Mouse (Mus musculus) natural killer cell, adult 2 months (primary cell): ENCODE measurements around the gene Aldob.
A peak's percentile ranks its signal among the peaks of the same experiment; 100 is the strongest.

Experiments
- DNase-seq, 2 experiments: peaks; one replicate each; pipeline ENCODE4 v3.0.0; 2022; ENCODE audit warnings: low spot score in 2 of 2

Gene Aldob

DNA sequence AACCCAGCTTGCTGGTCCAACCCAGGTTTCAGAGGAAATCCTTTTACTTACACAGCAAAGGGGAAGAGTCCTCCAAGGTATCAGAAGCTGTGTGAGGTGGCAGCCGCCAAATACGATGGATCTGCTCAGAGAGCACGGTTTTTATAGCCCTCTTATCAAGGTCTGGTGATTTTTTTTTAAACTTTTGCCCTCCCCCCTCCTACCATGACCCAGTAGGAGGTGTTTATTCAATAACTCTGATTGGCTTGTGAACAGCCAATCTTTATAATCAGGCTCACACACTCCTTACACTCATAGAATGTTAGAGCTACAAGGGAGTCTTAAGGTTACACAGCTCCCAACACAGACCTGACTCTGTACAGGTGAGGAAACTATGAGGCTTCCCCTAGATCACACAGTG lies at the start of gene Aldob:
TSS of gene Aldob (minus strand) at position 164 of the 400 bp plus-strand sequence.
- no peak for DNase-seq

DNA sequence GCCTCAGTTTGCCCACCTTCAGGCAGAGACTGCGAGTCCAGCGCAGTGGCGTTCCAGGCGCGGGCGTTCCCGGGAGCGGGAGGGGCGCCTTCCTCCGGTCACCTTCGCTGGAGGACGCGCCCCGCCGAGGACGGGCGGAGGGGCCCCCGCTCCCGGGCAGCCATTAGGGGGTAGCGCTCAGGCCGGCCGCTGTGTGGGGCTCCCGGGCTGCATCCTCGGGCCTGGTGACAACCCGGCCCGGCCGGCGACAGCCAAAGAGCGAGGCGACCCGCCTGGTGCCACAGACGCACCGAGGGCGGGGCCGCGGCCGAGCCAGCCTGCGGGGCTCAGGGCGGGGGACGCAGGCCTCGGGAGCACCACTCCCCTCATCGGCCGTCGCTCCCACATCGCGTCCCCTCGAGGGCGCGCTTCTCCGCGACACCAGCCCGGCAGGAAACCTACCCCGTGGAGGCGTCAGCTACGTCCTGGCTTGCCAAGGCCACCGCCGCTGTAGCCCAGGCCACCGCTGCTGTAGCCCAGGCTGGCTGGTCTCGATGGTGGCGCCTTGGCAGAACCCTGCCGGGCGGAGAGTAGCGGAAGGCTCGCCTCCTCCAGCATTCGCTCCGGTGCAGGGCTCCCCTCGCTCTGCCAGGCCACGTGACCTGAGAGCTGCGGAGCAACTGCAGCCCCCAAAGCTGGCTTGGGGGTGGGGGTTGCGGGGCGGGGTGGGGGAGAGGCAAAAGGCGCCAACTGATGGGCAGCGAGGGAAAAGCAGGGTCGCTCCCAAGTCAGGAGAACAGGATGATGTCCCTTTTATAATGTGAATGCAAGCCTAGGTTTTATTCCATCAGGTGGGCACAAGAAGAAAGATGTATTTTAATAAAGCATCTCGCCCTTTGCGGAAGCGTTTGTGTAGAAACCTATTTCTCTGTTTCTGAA lies 48.1 kb upstream of the Aldob start, which contains the start of gene Tmem246:
TSS of gene Tmem246 (minus strand) at position 694 of the 918 bp plus-strand sequence.
- DNase-seq: peak in 1 of 2 experiments; percentile 2

DNA sequence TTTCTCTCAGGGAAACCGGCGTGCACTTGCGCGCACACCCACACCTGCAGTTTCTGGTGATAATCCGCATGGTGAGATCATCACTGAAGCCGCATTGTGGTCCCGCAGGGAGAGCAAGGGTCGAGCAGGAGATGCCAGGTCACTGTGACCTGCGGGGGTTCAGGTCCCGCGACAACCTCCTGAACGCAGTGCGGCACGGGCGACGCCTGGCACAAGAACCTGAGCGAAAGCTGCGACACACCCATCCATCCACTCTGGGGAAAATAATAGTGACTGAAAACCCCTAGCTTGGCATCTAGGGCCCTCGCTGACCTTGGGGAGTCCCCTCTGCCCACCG lies 47.5 kb upstream of the Aldob start:
- DNase-seq: no peak

DNA sequence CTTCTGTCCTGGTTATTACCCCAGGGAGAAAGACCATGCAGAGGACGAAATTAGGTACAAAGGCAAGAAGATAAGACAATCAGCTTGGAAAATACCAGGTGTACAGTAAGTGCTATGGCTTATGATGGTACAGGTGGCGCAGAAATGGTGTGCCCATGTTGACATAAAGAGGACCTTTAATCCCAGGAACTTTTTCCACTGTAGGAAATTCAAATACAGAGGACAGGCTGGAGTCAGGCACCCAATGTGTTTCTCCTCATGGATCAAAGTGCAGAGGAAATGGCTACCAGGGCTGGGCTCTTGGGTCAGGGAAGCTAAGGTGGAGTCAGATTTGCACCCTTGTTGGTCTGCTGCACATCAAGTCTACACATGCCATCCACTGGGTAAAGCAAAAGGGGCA lies 40.8 kb upstream of the Aldob start:
- DNase-seq: no peak

DNA sequence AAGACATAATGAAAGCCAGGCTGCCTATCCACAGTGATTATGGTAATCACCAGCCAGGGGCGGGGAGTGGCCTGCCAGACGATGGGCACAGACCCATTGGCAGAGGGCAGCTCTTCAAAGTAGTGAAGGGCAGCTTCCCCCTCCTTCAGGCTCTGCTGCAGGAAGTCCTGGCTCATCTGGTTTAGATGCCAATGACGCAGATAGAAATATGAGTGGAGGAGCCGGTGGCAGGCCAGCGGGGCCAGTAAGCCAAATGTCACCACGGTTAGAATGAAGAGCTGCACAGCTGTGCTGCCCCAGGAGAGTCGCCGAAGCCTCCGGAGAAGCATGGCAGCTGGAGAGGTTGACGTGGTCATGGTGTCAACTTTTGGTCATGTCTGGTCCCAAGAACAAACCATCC lies 37.5 kb upstream of the Aldob start:
- DNase-seq: no peak

DNA sequence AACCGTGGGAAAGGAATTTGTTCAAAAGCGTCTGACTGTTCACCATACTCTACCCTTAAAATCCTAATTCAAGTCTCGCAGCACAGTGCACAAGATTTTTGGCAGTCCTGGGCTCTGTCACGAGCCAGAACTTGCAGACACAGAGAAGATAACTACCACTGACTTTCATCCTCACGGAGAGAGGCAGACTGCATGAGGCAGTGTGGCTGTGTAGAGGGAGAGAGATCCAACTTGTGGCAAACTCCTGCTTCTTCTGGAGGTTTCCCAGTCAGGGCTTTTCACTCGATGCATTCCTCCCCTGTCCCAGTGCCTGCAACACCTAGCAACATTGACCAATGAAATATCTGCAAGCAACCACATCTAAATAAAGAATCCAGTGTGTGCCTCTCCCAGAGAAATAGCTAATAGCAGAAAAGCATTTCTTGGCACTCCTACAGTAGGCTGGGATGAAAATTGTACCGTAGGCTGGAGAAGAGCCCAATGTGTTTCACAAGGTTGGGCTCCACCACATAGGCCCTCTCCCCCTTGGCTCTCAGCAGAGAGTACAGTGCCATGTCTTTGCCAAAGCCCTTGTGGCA lies 36.3 kb upstream of the Aldob start:
- no peak for DNase-seq

DNA sequence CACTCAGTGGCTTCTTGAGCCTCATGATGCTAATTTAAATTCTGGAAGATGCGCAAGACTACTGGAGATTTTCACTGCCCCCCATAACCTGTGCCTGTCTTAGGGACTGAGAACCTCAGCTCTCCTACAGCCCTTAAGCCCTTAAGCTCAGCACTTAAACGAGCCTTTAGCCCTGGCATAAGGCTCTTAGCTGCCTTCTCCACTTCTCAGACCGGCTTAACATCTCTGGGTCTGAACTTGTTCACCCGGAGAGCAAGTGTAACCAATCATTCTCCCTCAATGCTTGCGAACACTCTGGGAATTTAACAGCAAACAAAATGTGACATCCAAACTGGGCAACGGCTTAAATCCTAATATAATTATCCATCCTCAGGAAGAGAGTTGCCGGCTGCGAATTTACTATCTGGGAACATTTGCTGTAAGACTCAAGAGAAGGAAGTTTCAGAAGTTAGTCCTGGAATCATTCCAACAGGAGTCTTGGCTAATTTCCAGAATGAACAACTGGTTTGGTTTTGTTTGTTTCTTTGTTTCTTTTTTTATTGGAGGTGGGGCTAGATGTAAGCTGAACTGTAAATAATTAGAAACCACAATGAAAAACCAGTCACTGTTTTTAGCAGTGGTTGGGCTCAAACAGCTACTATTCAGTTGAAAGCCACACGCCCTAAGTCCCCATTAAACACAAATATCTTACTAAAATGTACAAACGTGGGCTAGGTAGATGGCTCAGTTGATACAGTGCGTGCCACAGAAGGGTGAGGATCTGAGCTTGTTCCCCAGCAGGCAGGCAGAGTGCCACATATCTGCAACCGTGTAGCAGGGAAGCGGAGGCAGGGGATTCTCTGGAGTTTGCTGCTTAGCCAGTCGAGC lies 34.9 kb upstream of the Aldob start:
- DNase-seq: no peak

DNA sequence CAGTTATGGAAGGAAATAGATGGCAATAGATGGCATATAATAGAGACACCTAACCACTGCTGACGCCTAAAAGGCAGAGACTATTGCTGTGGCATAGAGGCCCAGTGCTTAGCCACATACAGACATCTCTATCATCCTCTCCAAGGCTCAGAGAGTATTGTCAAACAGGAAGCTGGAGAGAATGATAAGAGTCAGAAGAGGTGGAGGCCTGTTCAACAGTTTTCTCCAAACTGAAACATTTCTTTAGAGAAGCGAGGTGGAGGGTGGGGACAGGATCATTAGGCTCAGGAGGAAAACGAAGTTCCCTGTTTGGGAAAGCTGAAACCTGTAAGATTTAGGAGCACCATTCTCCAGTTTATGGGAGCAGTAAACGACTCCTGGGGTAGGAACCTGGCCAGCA lies 31.9 kb upstream of the Aldob start:
- no peak for DNase-seq

DNA sequence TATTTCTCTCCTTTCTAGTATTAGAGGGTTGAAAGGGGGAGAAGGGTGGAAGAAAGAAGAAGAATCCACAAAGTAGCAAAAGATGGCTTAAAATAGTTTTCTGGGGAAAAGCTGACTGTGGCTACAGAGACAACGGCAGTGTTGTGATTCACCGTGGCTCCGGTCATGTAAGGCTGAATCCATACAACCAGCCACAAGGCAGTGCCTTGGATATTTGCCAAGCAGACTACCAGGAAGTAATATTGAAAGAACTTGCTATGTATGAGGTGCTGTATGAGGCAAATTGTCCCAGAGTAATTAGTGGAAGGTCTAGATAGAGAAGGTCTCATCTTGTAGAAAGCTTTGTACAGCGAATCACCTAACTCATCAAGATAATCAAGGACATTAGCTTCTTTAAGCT lies 22.8 kb upstream of the Aldob start:
- no peak for DNase-seq

DNA sequence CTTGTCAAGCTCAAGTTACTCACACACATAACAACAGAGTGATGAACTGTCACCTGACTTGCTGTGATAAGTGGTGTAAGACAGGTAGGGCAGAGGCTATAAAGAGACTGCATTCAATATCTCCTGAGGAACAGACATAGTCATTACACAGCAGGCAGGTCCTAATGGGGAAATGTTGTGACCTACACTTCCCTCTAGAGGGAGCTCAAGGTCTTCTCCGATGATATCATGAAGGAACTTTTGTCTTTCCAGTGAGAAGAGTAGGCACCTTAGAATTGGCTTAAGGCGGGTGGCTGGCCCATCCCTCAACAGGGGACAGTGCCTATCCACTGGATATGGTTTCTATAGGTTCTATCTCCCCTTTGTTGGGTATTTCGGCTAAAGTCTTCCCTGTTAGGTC lies 18.3 kb upstream of the Aldob start:
- DNase-seq: peak; percentile 11 to 35

DNA sequence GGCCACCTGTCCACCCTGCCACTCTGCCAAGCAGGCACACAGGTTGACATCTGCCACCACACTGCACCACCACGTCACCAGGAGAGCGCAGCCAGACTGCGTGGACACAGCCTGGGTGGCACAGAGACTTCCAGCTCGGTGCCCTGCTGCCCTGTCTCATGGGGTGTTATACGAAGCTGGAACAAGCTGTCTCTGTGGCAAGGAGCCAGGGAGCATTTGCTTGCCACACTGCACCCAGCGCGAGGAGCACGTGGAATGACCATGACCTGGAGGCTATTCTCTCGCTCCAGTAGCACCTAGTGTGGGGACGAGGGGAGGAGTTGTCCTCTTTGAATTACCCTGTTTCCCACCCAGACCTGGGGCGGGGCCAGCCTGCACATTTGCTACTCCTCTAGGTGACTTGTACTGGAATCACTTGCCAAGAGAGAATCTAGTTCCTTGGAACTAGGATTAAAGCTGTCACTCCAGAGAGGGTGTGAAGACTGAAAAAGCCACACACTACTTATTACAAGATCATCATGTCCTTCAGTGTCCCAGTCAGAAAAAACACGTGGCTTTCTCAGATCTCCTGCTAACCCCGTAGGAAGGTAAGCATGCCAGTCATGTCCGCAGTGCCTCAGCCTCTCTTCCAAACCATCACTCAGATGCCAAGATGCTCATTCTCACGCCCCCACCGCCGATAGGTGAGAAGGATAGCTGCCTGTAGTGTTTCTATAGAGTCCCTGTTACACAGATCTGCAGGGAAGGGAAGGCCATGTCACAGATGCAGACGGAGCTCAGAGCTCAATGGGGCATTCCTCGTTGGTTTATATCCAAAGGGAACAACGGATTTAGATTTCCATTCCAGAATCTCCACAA lies 10.8 kb upstream of the Aldob start:
- DNase-seq: no peak

DNA sequence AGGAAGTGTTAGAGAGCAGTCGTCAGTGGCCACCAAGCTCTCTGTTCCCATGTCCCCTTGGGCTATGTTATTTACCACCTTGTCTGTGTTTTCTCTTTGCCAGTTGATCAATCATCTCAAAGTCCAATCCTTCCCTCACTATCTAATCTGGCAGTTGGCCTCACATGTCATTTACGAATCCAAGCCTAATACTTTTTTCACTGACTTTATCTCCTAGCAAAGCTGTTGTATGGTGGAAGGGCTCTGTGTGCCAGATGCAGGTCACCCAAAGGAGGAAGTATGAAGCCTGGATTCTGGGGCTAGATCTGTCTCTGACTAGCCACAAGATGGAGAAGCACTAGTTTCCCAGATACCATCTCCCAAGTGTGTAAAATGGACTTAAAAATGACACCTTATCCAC lies 8.8 kb upstream of the Aldob start:
- DNase-seq: no peak

DNA sequence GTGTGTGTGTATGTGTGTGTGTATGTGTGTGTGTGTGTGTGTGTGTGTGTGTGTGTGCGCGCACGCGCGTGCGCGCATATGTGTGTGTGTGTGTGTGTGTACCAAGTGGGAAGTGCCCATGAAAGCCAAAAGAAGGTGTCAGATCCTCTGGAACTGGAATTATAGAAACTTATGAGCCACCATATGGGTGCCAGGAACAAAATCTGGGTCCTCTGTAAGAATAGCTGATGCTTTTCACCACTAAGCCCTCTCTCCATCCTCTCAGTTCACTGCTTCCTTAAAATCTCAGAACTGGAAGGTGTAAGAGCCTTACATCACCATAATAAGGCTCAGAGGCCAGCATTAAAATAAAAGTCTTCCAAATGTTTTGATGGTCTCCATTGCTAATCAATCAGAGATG lies 8.0 kb upstream of the Aldob start:
- DNase-seq: no peak

DNA sequence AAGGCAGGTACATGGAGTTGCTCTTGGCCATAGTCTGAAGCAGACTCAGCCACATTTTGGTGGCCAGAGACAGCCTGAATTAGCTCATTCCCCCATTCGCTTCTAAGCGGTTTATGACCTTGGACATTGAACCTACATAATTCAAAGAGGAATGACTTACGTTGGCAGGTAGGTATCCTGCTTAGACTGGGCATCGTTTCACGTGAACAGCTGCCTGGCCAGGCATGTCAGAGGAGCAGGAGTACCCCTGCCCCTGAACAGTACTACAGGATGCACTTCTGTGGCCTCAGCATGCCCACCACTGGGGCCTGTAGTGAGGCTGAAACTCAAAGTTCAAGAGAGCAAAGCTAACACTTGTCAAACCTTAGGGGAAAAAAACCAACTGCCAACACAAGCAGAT lies 4.0 kb upstream of the Aldob start:
- no peak for DNase-seq

DNA sequence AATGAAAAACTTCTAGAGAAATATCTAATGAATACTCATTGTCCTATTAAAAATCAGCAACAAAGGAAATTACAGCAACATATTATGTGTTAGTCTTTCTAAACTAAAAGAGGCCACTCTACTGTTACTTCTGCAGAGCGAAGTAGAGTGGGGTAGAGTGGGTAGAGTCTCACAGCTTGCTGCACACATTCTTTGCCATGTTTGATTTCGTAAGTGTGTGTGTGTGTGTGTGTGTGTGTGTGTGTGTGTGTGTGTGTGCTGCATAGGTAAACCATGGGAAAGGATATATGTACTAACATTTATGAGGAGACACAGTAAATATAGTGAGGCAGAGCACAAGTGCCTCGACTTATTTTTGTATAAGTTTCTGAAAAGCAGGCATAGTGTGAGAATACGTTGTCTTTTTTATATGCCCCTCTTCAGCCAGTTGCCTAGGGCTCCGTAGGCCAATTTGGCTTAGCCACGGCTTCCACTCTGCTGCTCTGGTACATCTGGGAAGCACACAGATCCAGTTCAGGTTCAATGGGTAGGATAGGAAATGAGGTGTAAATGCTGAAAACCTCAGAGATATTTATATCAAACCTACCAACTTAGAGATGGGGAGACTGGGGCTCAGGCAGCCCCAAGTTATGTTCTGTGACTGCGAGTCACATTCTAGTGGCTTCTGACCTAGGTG lies 1.7 kb downstream of the Aldob start:
- DNase-seq: no peak

DNA sequence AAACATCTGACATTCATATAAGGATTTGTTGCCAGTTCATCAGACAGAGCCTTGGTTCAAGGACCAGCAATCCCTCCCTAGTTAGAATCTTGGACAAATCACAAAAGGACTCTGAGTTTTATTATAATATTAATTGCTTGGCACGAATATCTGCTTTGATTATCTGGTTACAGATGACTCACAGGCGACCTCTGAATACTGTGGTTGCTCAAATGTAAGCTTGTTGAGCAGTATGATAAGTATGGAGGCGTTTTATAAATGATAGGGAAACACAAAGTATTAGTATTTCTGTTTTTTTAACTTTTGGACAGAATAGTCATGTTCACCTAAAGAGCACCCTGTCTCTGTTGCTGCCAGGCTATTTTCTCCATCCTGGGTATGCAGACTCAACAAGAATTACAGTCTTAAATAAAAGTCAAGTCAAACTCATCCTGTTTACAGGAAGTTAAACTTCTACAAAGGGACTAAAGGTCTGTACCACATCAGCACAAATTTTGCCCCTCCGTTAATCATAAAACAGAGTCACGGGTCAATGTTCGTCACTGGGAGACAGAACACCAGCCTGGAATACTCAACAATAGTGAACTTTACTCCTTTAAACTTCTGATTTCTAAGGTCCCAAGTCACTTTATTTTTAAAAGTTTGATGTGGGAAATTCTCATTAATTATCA lies 2.3 kb downstream of the Aldob start:
- DNase-seq: no peak

DNA sequence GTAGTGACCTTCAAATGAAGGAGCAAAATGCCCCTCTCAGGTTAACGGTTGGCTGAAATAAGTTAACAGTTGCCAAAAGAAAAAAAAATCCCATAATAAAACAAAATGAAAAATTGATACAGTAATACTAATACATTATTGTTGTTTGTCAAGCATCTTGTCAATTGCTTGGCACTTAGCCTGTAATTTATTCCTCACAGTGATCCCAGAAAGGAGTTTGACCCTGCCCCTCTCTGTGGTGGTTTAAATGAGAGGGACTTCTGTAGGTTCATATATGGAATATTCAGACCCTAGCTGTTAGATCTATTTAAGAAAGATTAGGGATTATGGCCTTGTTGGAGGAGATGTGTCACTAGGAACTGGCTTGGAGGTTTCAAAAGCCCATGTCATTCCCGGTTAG lies 3.3 kb downstream of the Aldob start:
- DNase-seq: no peak

DNA sequence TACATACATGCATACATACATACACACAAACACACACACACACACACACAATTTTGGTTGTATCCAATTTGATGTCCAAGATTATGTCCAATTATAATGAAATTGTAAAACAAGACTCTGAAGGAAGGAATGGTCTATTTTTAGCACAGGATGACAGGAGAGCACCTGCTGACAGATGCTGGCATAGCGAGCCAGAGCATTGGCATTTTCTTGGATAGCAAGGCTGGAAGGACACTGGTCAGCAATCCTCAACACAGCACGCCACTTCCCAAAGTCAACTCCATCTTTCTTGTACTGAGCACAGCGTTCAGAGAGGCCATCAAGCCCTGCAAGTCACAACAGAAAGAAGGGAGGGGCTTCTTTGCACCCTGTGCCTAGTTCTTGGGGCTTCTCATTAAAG lies 8.4 kb downstream of the Aldob start:
- no peak for DNase-seq

DNA sequence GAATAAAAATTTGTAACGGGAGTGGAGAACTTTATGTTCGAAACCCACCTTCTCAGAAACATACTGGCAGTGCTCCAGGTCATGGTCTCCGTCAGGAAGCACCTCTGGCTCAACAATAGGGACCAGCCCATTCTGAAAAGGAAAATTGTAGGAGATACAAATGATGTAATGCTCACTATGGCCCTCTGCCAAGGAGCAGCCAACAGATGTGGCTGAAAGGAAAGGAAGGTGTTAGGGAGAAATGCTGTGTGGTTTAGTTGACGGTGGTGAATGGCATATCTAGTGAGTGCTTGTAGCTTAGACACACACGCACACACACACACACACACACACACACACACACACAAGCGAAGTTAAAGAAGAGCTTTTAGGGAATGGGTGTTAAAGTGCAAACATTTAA lies 9.7 kb downstream of the Aldob start:
- no peak for DNase-seq

DNA sequence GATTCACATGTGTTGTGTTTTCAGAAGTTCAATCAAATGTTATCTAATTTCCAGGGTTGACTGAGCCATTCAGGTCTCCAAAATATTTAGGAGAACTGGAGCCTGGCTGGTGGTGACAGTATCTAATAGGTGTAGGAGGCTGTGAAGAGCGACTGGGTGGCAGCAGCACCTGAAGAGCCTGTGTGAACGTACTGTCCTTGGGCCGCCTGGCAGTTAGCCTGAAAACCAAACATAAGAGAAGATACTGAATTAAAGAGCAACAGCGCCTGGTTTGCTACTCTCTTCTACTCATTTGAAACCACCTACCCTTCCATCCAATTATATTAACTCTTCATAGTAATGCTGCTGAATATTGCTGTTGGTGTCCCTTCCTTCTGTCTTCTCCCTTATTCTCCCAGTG lies 12.7 kb downstream of the Aldob start:
- no peak for DNase-seq
